Mouse (Mus musculus) embryonic facial prominence, embryonic 11.5 days (tissue): ENCODE measurements around the gene Ubxn10. TPM values are rescaled to one million over a fixed set of nuclear protein-coding genes. Genes with fewer than 3 reads are reported as not detected.

Experiments
- ATAC-seq: fragments of 200-750 bp; cut with Nextera tagmentation; replicated peaks from 2 replicates; pipeline ENCODE4 v1.8.0; 2017; ENCODE audit warnings: low read depth; ENCODE audit not compliant: insufficient number of reproducible peaks, low FRiP score, low TSS enrichment
- DNase-seq: peaks from one replicate; pipeline ENCODE4 v3.0.0-alpha.2; 2015; ENCODE audit warnings: low spot score
- H3K27ac ChIP-seq: fragments of 300-500 bp; sonication (generic); replicated peaks from 2 replicates; pipeline ENCODE4 v1.5.1; 2014; ENCODE audit warnings: mild to moderate bottlenecking, low read depth, low read length, control low read depth
- H3K27me3 ChIP-seq: fragments of 300-500 bp; sonication (generic); 2 replicates; pipeline ENCODE4 v1.6.1; 2014; ENCODE audit warnings: mild to moderate bottlenecking, low read length, moderate library complexity, mixed read lengths; ENCODE audit not compliant: control insufficient read depth, insufficient read depth
- H3K36me3 ChIP-seq: fragments of 300-500 bp; sonication (generic); replicated peaks from 2 replicates; pipeline ENCODE4 v1.6.1; 2014; ENCODE audit warnings: low read depth, mild to moderate bottlenecking, low read length, moderate library complexity, mixed read lengths; ENCODE audit not compliant: control insufficient read depth, insufficient read depth
- H3K4me1 ChIP-seq: fragments of 300-500 bp; sonication (generic); 2 replicates; pipeline ENCODE4 v1.6.1; 2014; ENCODE audit warnings: low read length, mixed read lengths; ENCODE audit not compliant: control insufficient read depth, insufficient read depth
- H3K4me2 ChIP-seq: fragments of 300-500 bp; sonication (generic); 2 replicates; pipeline ENCODE4 v1.6.1; 2014; ENCODE audit warnings: low read depth, mild to moderate bottlenecking, control low read depth, low read length, moderate library complexity
- H3K4me3 ChIP-seq: fragments of 300-500 bp; sonication (generic); 2 replicates; pipeline ENCODE4 v1.5.1; 2014; ENCODE audit warnings: low read depth, low read length, control low read depth
- H3K9ac ChIP-seq: fragments of 300-500 bp; sonication (generic); replicated peaks from 2 replicates; pipeline ENCODE4 v1.6.1; 2014; ENCODE audit warnings: mild to moderate bottlenecking, control low read depth, low read length
- H3K9me3 ChIP-seq: fragments of 300-500 bp; sonication (generic); replicated peaks from 2 replicates; pipeline ENCODE4 v1.6.1; 2016; ENCODE audit warnings: mild to moderate bottlenecking, low read length, inconsistent platforms, mixed read lengths; ENCODE audit not compliant: control insufficient read depth
- WGBS: fragments of 180-500 bp; shearing (Covaris S2); extraction: QIAGEN DNeasy Blood & Tissue Kit; methylation state at CpG from one replicate; pipeline ENCODE4 v1.1.7; 2014; 5-methylcytosine and 5-hydroxymethylcytosine counted together
- polyA plus RNA-seq: library from polyadenylated mRNA; unstranded; fragments of >200 nt; fragmentation: Nextera tagmentation; extraction: Ambion mirVana; gene quantifications from 2 replicates; pipeline ENCODE4 v1.2.1, GENCODE M21; 2014

Ubxn10 gene
- polyA plus RNA-seq, 1 experiment from 2014 or later = 1.1 TPM

- Histone ChIP-seq H3K9ac (no peak overlapping the region), H3K27me3 (no peaks in the 10 kb centered on the region), H3K27ac (no peak overlapping the region), H3K4me1 (peaks cover 2% of the 10 kb centered on the region; the same call in 1 of the 2 replicates), H3K36me3 (no peaks in the 10 kb centered on the region), H3K4me3 (no peak overlapping the region), H3K4me2 (no peak overlapping the region), H3K9me3 (no peaks in the 10 kb centered on the region)
- ATAC-seq (peak; percentile 7; the same call in 1 of the 2 replicates), DNase-seq (peak; percentile 17)
- 44% methylated on average over 9 of the region's 9 CpGs for WGBS
Observed at GRCm38 (mm10) chr4:138729018-138729703, 7.8 kb downstream of the Ubxn10 start.

- ATAC-seq = no peak
- DNase-seq = no peak
- Histone ChIP-seq H3K4me1 (peaks cover 2% of the 10 kb centered on the region; the same call in 1 of the 2 replicates), H3K4me2 (no peak overlapping the region), H3K9me3 (no peaks in the 10 kb centered on the region), H3K9ac (no peak overlapping the region), H3K4me3 (no peak overlapping the region), H3K36me3 (no peaks in the 10 kb centered on the region), H3K27me3 (no peaks in the 10 kb centered on the region), H3K27ac (no peak overlapping the region)
- 74% methylated on average over 5 of the region's 5 CpGs for WGBS
Observed at GRCm38 (mm10) chr4:138725751-138726150, 11.2 kb downstream of the Ubxn10 start.

GRCm38 (mm10) chr4:138725127-138725461 lies 11.9 kb downstream of the Ubxn10 start:
- 8% methylated on average over 13 of the region's 13 CpGs for WGBS

GRCm38 (mm10) chr4:138724354-138725126 lies 12.4 kb downstream of the Ubxn10 start, which contains the start of gene Pla2g2c:
Gene Pla2g2c (plus strand): TSS chr4:138724792.
- peaks cover 2% of the 10 kb centered on the region; the same call in 1 of the 2 replicates for H3K4me1 ChIP-seq

More at GRCm38 (mm10) chr4:138725127-138725461, 11.9 kb downstream of the Ubxn10 start:
- Histone ChIP-seq H3K9me3 (no peaks in the 10 kb centered on the region), H3K27ac (no peak overlapping the region), H3K36me3 (no peaks in the 10 kb centered on the region), H3K4me2 (peak overlapping the region; percentile 63), H3K9ac (peak overlapping the region; percentile 30), H3K4me3 (peak overlapping the region; percentile 21), H3K4me1 (peaks cover 2% of the 10 kb centered on the region; the same call in 1 of the 2 replicates), H3K27me3 (no peaks in the 10 kb centered on the region)
- peak; percentile 68 for ATAC-seq
- DNase-seq = peak; percentile 81

GRCm38 (mm10) chr4:138723493-138724281 lies 13.3 kb downstream of the Ubxn10 start:
- no peaks in the 10 kb centered on the region for H3K9me3 ChIP-seq
- peaks cover 2% of the 10 kb centered on the region; the same call in 1 of the 2 replicates for H3K4me1 ChIP-seq
- no peaks in the 10 kb centered on the region for H3K27me3 ChIP-seq
- H3K9ac ChIP-seq = no peak overlapping the region
- no peaks in the 10 kb centered on the region for H3K36me3 ChIP-seq
- DNase-seq (no peak), ATAC-seq (no peak)
- no peak overlapping the region for H3K27ac ChIP-seq
- no peak overlapping the region for H3K4me3 ChIP-seq
- H3K4me2 ChIP-seq = no peak overlapping the region
- WGBS = 75% methylated on average over 15 of the region's 15 CpGs

More at GRCm38 (mm10) chr4:138724354-138725126, 12.4 kb downstream of the Ubxn10 start, which contains the start of gene Pla2g2c:
- DNase-seq = no peak
- ATAC-seq = no peak
- Histone ChIP-seq H3K27me3 (no peaks in the 10 kb centered on the region), H3K4me2 (peak within 1 kb of the TSS; percentile 63), H3K27ac (no peak within 1 kb of the TSS), H3K4me3 (peak within 1 kb of the TSS; percentile 21), H3K9me3 (no peaks in the 10 kb centered on the region), H3K9ac (peak within 1 kb of the TSS; percentile 30), H3K36me3 (no peaks in the 10 kb centered on the region)
- 50% methylated on average over 18 of the region's 18 CpGs for WGBS

GRCm38 (mm10) chr4:138719264-138719596 lies 17.7 kb downstream of the Ubxn10 start:
- ATAC-seq = no peak
- H3K27me3 ChIP-seq = no peaks in the 10 kb centered on the region
- DNase-seq = no peak
- H3K36me3 ChIP-seq = no peaks in the 10 kb centered on the region
- WGBS = 80% methylated on average over 5 of the region's 5 CpGs
- no peaks in the 10 kb centered on the region for H3K4me1 ChIP-seq
- no peaks in the 10 kb centered on the region for H3K9me3 ChIP-seq
- no peak overlapping the region for H3K27ac ChIP-seq
- H3K9ac ChIP-seq = no peak overlapping the region
- no peak overlapping the region for H3K4me3 ChIP-seq
- no peak overlapping the region for H3K4me2 ChIP-seq

GRCm38 (mm10) chr4:138718586-138719263 lies 18.2 kb downstream of the Ubxn10 start:
- H3K4me1 ChIP-seq = no peaks in the 10 kb centered on the region
- no peak overlapping the region for H3K4me3 ChIP-seq
- H3K9me3 ChIP-seq = no peaks in the 10 kb centered on the region
- ATAC-seq = no peak
- no peaks in the 10 kb centered on the region for H3K36me3 ChIP-seq
- H3K9ac ChIP-seq = no peak overlapping the region
- 85% methylated on average over 5 of the region's 5 CpGs for WGBS
- no peaks in the 10 kb centered on the region for H3K27me3 ChIP-seq
- no peak for DNase-seq
- no peak overlapping the region for H3K4me2 ChIP-seq
- no peak overlapping the region for H3K27ac ChIP-seq
